Mouse (Mus musculus): ENCODE results near the gene Tomm22.

The Tomm22 gene

DNA sequence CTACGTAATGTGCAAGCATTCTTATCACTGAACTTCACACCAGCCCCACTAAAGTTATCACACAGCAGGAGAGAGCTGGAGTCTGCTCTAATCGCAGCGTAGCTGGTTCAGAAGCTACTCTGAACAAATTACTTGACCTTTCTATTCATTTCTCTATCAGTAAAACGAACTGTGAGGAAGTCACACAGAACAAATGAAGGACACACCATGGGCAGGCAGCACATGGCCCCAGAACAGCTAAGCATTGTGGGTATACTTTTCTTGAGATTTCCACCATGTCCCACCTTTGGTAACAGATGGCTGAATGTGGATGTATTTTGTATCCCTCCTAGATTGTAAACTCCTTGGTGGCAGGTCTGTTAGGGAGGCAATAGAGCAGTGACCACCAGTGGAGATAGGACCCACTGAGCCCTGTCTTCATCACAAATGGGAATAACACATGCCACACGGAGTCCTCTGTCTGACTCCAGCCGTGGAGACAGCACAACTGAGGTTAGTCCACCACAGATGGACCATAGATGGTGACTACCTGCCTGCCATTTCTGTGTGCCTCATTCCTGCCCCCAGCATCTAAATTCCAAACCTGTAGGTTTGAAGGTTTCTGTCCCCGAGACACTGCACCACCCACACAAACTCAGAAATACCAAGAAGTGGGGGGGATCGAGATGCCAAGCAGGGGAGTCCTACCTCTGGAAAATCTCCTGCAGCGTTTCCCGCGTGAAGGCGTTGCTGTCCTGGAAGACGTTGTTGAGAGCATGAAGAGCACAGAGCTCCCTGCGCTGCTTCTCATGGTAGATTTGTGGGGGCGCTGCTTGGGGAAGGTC, 15.6 kb downstream of the Tomm22 start:
- no peak for DNase-seq (ENCODE audit: low spot score)

DNA sequence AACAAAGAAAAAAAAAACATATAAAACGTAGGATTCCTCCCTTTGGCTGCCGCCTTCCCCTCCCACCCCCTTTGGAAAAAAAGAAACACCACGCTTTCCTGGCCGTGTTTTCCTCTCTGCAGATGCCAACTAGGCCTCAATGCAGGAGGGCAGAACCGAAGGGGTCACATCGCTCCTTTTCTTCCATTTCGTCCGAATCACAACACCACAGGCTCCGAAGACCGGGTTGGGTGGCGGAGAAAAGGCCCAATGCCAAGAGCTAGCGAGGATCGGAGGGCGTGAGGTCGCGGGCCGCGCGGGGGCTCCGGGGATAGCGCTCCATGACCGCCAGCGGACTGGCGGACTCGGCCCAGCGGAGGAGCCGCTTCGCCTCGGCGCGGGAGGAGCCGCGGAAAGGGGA, 16.5 kb downstream of the Tomm22 start:
- no peak for DNase-seq (ENCODE audit: low spot score)

DNA sequence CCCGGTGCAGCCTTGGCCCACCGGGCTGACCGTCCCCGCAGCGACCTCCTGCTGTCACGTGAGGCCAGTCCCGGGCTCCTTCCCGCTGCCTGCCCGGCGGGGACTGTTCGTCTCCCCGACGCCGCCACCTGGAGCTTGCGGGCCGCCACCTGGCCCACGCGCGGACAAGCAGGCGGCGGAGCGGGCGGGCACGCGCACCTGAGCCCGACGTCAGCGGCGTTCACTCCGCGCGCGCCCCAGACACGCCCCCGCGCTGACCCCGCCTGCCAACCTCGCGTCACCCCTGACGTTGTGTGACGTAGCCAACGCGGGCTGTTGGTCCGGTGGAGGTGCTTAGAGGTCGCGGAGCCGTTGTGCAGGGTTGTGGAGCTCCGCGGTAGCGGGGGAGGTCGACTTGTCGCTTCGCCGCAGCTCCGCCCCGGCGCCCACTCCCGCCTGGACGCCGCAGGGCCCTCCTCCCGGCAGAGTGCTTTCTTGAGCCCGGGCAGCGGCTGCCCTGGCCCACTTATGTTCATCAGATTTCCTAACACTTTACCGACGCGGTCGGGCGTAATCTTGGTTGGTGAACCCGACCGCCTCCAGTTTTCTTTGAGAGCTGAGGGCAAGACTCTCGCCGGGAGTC, 17.1 kb downstream of the Tomm22 start, which contains the start of gene Josd1:
TSS of gene Josd1 (minus strand) at position 274 of the 622 bp plus-strand sequence.
- DNase-seq (ENCODE audit: low spot score), result peak; percentile 91

DNA sequence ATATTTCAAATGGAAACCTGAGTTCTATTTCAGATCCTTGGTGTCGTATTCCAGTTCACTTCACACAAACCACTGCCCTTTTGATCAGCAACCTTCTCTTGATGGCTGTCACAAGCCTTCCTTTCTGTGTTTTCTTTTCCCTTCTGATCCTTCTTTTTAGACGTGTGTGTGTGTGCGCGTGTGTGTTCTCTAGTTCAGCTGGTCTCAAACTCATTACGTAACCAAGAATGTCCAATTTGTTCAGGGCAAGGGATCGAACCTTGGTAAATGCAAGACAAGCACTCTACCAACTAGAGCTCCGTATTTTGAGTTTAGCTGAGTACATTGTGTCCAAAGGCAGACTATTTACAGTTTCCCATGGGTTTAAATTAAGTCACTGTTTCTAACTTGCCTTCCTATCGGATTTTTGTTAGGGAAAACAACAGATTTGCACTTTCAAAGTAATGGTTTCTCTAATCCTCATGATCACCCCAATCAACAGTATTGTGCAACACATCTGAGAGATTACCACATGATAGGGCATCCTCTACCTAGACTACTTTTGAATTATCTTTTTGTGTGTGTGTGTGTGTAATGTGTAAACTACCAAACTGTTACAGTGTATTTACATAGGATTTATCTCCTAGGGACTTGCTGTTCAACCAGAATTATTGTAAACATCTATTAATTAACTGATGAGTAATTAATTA, 17.8 kb downstream of the Tomm22 start:
- no peak for DNase-seq (ENCODE audit: low spot score)

DNA sequence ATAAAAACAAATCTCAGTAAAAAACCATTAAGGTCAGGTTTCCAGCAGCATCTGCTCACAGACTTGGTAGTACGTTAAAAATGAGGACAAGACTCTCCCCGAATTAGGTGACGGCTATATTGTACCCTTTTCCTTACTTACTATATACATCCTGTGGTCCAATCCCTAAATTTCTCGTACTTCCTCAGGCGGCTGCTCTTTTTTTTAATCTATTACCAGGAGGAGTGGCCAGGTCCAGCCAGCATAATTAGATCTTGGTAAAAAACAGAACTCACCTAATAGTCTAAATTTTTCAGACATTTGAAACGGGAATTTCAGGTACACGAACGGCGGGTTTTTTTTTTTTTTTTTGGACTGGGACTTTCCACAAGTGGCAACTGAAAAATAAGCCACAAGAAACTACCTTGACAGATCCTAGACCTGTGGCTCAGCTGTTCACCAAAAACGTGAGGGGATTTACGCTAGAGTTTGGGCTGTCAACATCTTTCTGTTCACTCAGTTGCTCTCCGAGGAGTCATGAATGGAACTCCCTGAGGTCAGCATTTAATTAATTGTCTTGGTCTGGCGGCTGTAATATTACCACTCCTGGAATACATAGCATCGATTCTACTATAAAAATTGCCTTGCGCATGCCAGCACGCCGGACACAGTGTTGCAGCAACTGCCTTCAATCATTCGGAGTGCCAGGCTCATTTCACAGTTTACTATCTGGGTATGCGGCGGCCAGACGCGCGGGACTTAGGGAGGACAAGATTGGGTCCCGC, 19.2 kb downstream of the Tomm22 start:
- no peak for DNase-seq (ENCODE audit: low spot score)

DNA sequence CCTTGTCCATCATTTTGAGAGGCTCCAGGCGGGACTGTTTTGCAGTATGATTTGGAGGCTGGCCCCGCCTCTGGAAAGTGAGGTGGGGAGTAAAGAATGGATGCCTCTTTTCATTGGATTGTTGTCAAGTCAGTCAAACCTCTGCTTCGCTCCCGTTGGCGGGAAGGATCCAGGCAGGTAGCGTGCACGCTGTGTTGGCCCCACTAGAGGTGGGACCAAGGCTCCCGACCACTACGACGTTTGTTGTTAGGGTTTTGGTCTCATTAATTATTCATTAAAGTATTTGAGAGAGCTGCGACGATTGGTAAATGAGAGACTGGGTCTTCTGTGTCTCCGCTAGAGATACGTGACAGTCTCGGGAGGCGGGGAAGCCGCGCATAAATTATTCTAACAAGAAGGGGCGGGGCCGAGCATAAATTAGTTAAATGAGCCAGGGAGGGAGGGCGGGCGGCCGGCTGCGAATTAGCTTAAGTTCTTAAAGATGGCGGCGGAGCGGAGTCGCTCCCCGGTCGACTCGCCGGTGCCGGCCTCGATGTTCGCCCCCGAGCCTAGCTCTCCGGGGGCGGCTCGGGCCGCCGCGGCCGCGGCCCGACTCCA, 19.9 kb downstream of the Tomm22 start, which contains the start of gene Gtpbp1:
TSS of gene Gtpbp1 (plus strand) at position 420 of the 597 bp plus-strand sequence.
- DNase-seq (ENCODE audit: low spot score), result peak; percentile 98

DNA sequence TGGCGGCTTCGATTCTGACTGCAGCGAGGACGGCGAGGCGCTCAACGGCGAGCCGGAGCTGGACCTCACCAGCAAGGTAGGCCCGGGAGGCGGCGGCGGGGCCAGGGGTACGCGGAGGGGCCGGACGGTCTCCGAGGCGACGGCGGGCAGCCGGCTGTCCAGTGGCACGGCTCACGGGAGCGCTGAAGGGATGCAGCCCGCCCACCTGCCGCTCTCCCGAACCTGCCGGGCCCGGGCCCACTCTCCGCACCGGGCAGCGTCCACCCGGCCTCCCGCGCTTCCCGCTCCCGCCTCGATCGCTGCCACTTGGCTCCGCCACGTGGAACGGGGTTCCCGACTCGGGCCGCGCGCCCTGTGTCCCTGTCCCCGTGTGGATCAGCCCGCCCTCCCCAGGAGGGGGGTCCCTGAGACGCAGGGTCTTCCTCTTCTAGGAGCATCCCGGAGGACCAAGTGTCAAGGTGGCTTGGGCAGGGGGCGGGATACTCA, 20.4 kb downstream of the Tomm22 start:
- DNase-seq (ENCODE audit: low spot score), result no peak

DNA sequence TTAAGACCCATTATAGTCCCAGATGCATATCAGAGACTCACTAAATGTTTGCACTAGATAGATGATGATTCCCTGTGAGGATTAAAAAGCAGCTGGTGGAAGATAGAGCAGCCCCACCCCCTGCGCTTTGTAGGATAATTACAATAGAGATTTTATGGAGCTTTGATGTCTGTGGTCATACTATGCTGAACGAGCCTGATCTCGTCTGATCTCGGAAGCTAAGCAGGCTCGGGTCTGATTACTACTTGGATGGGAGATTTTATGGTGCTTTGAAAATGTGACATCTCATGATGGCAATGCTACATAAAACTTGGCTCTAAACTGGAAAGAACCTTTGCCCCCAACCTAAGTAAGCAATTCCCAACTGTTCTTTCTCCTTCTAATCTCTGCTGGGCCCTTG, 21.7 kb downstream of the Tomm22 start:
- no peak for DNase-seq (ENCODE audit: low spot score)

DNA sequence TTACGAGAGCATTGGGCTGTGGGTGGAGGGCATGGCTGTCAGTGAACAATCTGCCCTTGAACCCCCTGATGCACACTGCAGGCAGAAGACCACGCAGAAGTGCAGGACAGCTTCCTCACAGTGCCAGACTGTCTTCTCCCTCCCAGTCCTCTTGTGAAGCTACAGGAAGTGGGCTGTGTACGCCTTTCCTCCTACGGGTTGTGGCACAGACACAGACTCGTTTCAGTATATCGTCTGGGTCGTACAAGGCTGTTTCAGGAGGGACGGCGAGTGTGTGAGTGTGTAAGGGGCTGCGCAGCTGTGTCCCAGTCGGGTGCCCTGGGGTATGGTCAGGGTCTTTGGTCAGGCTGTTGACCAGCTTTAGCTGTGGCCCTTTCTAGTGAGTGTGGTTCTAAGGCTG, 23.1 kb downstream of the Tomm22 start:
- DNase-seq (ENCODE audit: low spot score), result no peak

DNA sequence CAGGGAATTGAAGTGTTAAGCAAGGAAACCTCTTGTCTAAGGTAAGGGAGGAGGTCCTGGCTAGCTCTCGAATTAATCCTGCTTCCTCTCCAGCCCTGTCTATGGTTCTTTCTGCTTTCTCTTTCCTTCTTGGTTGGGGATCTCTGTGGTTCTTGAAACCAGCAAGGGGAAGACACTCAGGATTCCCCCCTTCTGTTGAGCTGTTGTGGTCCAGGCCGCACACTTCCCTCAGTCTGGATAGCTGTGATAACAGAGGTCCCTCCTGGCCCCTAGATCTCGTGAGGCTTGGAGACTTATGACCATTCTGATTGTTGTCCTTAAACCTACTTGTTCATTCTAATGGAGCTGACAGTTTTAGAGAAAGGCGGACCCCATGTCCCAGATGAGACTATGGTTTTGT, 23.9 kb downstream of the Tomm22 start:
- no peak for DNase-seq (ENCODE audit: low spot score)

DNA sequence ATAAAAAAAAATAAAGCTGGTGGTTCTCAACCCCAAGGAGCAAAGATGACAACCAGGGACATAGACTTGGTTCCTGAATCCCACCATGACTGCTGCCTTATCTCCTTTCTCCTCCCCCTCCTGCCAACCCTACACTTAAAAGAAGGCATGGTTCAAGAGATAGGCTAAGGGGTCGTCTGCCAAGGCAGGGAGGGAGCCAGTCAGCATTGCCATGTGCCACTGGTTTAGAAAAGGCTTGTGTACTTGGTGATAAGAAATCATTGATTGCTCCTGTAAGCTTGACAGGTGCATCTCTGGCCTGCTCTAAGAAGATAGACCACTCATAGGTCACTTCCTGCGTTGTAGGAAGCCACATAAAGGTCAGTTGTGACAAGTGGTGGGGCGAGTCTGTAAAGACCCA, 24.9 kb downstream of the Tomm22 start:
- no peak for DNase-seq (ENCODE audit: low spot score)

DNA sequence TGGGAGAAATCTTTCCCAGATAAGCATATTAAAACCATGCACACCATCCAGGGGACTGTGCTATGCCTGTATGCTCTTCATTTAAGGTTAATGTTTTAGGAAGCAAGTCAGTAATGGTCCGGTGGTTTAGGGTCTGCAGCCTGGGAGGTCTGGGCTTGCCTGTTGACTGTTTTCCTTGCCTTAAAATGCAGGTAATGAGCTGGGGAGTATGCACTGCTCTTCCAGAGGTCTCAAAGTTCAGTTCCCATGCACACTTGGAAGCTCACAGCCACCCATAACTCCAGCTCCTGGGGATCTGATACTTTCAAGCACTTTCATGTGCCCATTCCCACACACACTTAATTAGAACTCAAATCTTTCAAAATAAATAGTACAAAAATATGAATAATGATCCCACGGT, 25.8 kb downstream of the Tomm22 start:
- no peak for DNase-seq (ENCODE audit: low spot score)

DNA sequence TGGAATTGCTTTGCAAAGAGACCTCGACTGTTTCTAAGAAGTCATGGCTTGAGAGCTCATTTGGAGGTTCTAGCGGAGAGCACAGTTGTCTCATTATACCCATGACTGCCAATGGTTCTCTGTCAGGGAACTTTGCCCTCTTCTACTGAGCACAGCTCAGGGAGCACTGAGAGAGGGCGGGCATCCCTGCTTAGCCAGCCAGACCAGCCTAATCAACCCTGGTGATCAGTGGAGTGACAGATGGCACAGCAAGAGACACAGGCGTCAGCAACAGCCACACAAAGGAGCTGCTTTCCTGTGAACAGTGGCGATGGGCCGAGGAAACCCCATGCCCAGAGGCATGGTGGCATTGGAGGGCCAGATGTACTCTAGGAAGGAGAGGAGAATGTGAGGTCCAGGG, 26.4 kb downstream of the Tomm22 start:
- DNase-seq (ENCODE audit: low spot score), result no peak

DNA sequence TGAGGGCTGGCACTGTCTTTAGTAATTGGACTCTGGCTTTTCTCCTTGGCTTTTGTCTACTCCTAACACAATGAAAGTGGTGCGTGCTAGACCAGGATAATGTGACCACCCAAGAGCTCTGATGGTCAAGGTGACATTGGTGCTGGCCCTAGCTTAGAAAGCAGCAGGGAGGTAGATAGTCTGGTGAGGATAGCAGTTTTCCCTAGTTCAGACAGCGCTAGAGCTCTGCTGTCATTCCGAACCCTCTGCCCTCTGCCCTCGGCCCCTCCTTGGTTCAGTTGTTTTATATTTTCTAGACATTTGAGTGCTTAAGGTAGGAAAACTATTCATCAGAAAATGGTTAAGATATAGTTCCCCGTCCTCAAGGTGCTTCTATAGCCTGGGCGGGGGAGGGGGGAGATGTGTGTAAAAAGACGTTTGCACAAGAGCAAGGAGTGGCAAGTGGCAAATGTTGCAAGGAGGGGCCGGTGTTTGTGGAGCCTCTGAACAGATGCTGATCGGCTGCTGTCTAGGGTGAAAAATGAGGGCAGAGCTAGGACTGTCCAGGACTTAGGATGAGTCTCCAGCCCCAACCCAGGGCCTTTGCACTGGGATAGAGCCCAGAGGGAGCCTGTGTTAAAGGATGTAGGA, 27.0 kb downstream of the Tomm22 start:
- DNase-seq (ENCODE audit: low spot score), result no peak

DNA sequence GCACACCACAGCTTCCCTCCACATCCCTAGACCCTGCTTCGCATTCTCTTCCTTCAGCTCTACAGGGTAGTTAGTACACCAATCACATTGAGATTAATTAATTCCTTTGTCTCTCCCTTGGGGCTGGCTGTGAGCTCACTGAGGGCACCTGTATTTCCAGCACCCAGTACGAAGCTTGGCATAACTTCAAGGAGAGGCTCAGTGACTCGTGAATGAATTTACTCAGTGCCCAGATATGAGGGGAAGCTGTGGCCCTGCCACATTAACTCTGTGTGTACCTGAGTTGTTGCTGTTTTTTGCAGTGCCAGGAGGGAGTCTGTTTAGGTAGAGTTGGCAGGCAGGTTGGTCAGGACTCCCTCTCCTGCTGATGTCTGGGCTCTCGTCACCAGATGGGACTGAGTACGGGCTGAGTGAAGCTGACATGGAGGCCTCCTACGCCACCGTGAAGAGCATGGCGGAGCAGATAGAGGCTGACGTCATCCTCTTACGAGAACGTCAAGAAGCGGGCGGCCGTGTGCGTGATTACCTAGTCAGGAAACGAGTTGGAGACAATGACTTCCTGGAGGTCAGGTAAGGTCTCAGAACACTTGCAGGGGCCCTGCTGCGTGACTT, 36.0 kb downstream of the Tomm22 start:
- no peak for DNase-seq (ENCODE audit: low spot score)

DNA sequence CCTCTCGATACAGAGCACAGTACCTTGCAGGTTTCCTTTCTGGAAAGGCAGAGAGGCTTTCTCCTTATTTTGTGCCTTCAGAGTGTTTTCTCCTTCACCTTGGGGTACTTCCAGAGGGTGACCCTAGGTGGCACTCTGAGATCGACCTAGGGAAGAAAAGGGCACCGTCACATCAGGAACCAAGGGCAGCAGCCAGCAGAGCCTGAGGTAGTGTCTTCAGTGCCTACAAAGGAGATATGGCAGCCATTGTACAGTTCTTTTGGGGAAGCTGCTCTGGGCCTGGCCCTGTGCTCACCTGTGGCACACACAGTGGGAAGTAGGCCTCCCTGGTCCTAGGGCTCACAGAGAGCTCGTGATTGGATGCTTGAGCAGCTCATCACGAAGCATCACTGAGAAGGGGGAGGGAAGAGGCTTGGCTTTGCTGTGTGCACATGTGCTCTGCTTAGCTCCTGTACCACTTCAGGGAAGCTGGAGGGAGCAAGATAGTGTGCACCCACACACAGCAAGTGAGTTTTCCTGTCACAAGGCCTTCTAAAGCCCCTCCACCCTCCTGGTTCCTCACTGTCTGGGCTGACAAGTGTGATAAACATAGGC, 37.7 kb downstream of the Tomm22 start:
- DNase-seq (ENCODE audit: low spot score), result no peak

DNA sequence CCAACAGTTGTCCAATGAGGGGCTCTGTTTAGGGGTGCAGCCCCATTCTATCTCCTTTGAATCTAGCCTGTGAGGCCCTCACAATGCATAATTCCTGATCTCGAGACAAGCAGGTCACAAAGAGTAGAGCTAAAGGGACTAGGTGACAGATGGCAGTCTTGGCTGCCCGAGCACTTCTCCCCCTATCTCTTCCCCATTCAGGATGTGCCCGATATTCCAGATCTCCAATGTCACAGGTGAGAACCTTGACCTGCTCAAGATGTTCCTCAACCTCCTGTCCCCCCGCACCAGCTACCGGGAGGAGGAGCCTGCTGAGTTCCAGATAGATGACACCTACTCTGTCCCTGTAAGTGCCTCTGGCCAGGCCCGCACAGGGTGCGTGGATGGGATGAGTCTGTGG, 45.0 kb downstream of the Tomm22 start:
- no peak for DNase-seq (ENCODE audit: low spot score)

DNA sequence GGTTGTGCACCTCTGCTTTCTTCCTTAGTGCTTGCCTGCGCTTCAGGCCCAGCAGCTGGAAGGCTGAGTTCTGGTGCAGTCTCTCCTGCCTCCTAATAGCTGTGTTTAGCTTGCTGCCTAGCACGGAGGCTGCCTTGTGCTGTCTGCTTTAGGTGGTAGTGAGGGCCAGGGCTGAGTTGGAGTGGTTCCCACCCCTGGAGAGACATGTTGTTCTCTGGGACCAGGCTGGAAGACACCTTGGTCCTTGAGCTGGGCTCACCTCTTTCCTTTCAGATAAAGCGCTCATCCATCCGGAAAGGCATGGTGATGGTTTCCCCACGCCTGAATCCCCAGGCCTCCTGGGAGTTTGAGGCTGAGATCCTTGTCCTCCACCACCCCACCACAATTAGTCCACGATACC, 46.0 kb downstream of the Tomm22 start:
- no peak for DNase-seq (ENCODE audit: low spot score)

DNA sequence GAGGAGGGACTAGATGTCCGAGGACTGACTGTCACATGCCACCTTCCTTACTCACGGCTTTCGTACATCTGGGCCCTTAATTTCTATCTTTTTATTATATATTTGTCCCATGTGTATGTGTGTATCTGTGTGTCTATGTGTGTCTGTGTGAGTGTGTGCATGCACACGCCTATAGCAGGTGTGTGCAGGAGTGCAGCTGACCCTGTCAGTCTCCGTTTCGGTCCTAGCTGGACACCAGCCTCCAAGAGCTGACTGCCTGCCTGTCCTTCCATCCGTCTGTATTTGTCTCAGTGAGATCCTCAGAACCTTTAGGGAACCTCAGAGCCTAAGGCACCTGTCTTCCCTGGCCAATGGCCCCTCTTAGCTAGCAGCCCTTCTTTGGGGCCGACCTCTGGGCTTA, 49.6 kb downstream of the Tomm22 start:
- no peak for DNase-seq (ENCODE audit: low spot score)

DNA sequence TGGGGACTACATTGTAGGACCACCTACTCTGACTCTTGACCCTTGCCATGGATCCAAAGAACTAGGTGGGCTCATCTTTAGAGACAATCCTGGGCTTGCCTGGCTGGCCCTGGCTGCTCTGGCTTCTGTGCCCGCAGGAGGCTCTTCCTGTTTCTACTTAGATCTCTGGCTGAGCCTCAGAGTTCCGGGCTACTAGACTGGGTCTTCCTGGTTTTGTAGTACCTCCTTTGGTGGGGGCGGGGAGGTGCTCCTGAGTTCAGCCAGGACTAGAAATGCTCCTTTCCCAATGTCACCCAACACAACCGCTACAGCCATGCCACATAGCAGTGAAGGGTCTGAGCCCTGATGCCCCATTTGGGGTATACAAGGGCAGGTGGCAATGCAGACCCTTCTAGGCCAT, 50.1 kb downstream of the Tomm22 start:
- no peak for DNase-seq (ENCODE audit: low spot score)
